Comparison of ENCODE assay signal across 25 mouse cellular contexts in the genomic region with DNA sequence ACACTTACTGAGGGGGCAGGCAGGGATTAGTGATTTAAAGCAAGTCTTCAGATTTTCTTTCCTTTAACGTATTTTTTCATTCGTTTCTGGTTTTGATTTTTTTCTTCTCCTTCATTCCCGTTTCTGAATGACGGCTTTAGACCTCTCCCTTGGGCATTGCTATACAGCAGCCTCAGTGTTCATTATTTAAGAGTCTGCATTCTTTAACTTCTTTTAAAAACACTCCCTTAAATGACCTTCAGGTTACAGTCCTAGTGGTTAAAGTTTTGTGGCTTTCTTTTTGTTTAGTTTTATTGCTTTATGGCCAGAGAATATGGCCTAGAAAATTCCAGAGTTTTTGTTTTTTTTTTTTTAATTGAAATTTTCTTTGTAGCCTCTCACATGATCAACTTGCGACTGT.
A peak's percentile ranks its signal among the peaks of the same experiment; 100 is the strongest.
DNase-seq lines count a peak whose midpoint lies in the region; ATAC-seq lines count a peak whose summit lies in the region.
"Had no signal": no experiment of that assay in that cellular context is flagged by ENCODE, and none has a peak within 500 bp of the region (broad histone marks: within the 10 kb centered on the region; RNA-seq: fewer than 3 reads in every experiment).

No protein-coding gene starts in this region.

- H3K9me3 ChIP-seq in kidney, embryonic 15.5 days (replicated peaks) = no peaks in the 10 kb centered on the region
- no peaks in the 10 kb centered on the region for H3K9me3 ChIP-seq in heart, embryonic 10.5 days
- H3K9me3 ChIP-seq: liver, embryonic 13.5 days; neural tube, embryonic 12.5 days had no signal

- no peak overlapping the region for H3K9ac ChIP-seq in kidney, embryonic 15.5 days
- H3K9ac ChIP-seq: liver, embryonic 13.5 days; neural tube, embryonic 12.5 days had no signal

- no peaks in the 10 kb centered on the region for H3K27me3 ChIP-seq in kidney, embryonic 15.5 days
- H3K27me3 ChIP-seq in heart, embryonic 10.5 days (ENCODE audit: insufficient read depth, poor library complexity, severe bottlenecking) = no peaks in the 10 kb centered on the region
- H3K27me3 ChIP-seq: liver, embryonic 13.5 days; neural tube, embryonic 12.5 days had no signal

- DNase-seq in kidney, adult 11 months = no peak
- DNase-seq in 3T3-L1 (ENCODE audit: low read depth, low spot score) = peak; percentile 57
- DNase-seq in R1 (ENCODE audit: low read depth, low spot score) = peak; percentile 34
- peak; percentile 47 for DNase-seq in large intestine, adult 2 months (ENCODE audit: low read depth, low spot score)
- no peak for DNase-seq in heart, embryonic 10.5 days (ENCODE audit: low spot score)
- DNase-seq: adrenal gland, postnatal 14 days; B cell, adult 2 months; cerebellum, adult 11 months; cerebellum, adult 9-10 months; heart, postnatal 14 days; kidney, adult 2 months; layer of hippocampus, adult 9-11 months; liver, embryonic 13.5 days; lung, adult 18-20 months; lung, postnatal 10 days; right cerebral cortex, adult 18-20 months; spleen, adult 18-20 months; thymus, postnatal 14 days had no signal

- H3K36me3 ChIP-seq in kidney, embryonic 15.5 days = no peaks in the 10 kb centered on the region
- H3K36me3 ChIP-seq in heart, embryonic 10.5 days = no peaks in the 10 kb centered on the region
- H3K36me3 ChIP-seq: liver, embryonic 13.5 days; neural tube, embryonic 12.5 days had no signal

- ATAC-seq in kidney, embryonic 15.5 days (replicated peaks; ENCODE audit: low FRiP score) = no peak
- no peak for ATAC-seq in CD4-positive, CD25-positive, alpha-beta regulatory T cell, adult 4 months
- ATAC-seq: forebrain, embryonic 16.5 days; hindbrain, embryonic 16.5 days had no signal

- H3K4me3 ChIP-seq in kidney, embryonic 15.5 days (replicated peaks) = no peak overlapping the region
- H3K4me3 ChIP-seq in heart, embryonic 10.5 days = no peak overlapping the region
- H3K4me3 ChIP-seq: liver, embryonic 13.5 days; myocyte; neural tube, embryonic 12.5 days had no signal

- 31% methylated on average over 5 of the region's 5 CpGs for WGBS in kidney, embryonic 15.5 days
- 27% methylated on average over 5 of the region's 5 CpGs for WGBS in large intestine, adult 2 months
- WGBS in heart, embryonic 10.5 days = 73% methylated on average over 5 of the region's 5 CpGs

- peak overlapping the region; percentile 72 for H3K27ac ChIP-seq in kidney, embryonic 15.5 days
- no peak overlapping the region for H3K27ac ChIP-seq in heart, embryonic 10.5 days
- H3K27ac ChIP-seq: liver, embryonic 13.5 days; neural tube, embryonic 12.5 days had no signal

- no peak overlapping the region for H3K4me2 ChIP-seq in kidney, embryonic 15.5 days
- H3K4me2 ChIP-seq: liver, embryonic 13.5 days; midbrain, embryonic 11.5 days; neural tube, embryonic 12.5 days had no signal

- peaks cover 59% of the 10 kb centered on the region for H3K4me1 ChIP-seq in kidney, embryonic 15.5 days
- H3K4me1 ChIP-seq in heart, embryonic 10.5 days = peaks cover 15% of the 10 kb centered on the region; the same call in 1 of the 2 replicates
- H3K4me1 ChIP-seq: liver, embryonic 13.5 days had no signal

Comparison
In these comparisons a context has a peak if more than half of its experiments do, and no peak if none do; other contexts are left out.
1. DNase-seq: peak in 3T3-L1 (single experiment), R1 (single experiment) and large intestine, adult 2 months (single experiment); none in kidney, adult 11 months (single experiment) and heart, embryonic 10.5 days (single experiment).